Mouse (Mus musculus) olfactory bulb, adult 2 months (tissue): Measurements from ENCODE around the gene Cct8.

Experiments used
- CTCF ChIP-seq: fragments of 200-500 bp; IDR thresholded peaks from 2 replicates; pipeline ENCODE4 v1.5.1; 2012; ENCODE audit warnings: low read depth, mild to moderate bottlenecking, low read length, moderate library complexity; ENCODE audit not compliant: insufficient read depth
- POLR2A ChIP-seq: fragments of 200-500 bp; IDR thresholded peaks from 2 replicates; pipeline ENCODE4 v1.6.1; 2012; ENCODE audit warnings: mild to moderate bottlenecking, low read depth, low read length, moderate library complexity; ENCODE audit not compliant: insufficient read depth

GRCm38 (mm10) chr16:87528755-87529154, 33.1 kb upstream of the Cct8 start:
- no peak for TF ChIP-seq CTCF
- no peak for TF ChIP-seq POLR2A
